Mouse (Mus musculus): ENCODE measurements around the gene Mical2. TPM values are rescaled to one million over a fixed set of nuclear protein-coding genes. Genes with fewer than 3 reads are reported as not detected.

The Mical2 gene
- total and polyA plus RNA-seq, 3 experiments = not detected

- TF ChIP-seq E2F4 (IDR thresholded peaks at IDR 0.05; ENCODE audit: borderline replicate concordance, low read depth, low read length) (no peak), RCOR1 (IDR thresholded peaks at IDR 0.05; ENCODE audit: low read depth, low read length) (no peak), ELF1 (IDR thresholded peaks at IDR 0.05; ENCODE audit: low read depth, low read length) (no peak), POLR2AphosphoS2 (IDR thresholded peaks at IDR 0.05; ENCODE audit: low read length) (no peak), MYB (IDR thresholded peaks at IDR 0.05; ENCODE audit: low read depth, low read length) (no peak), GATA1 (IDR thresholded peaks at IDR 0.05; ENCODE audit: low read depth, low read length) (no peak)
- Histone ChIP-seq H3K79me2 (ENCODE audit: control insufficient read depth, insufficient read depth, low read length, poor library complexity) (no peaks in the 10 kb centered on the region), H3K4me3 (ENCODE audit: control insufficient read depth in 1 of 2, insufficient read depth in 1 of 2, low read depth in 2 of 2, low read length in 2 of 2) (no peak overlapping the region), H3K36me3 (ENCODE audit: control insufficient read depth in 1 of 2, insufficient read depth in 2 of 2, low read length in 2 of 2) (no peaks in the 10 kb centered on the region), H3K27me3 (ENCODE audit: control insufficient read depth in 1 of 2, insufficient read depth in 2 of 2, low read length in 2 of 2) (no peaks in the 10 kb centered on the region), H3K4me1 (ENCODE audit: control insufficient read depth in 1 of 2, insufficient read depth in 2 of 2, low read length in 2 of 2) (no peaks in the 10 kb centered on the region), H3K9ac (ENCODE audit: control insufficient read depth, low read depth, low read length, poor library complexity, severe bottlenecking) (no peak overlapping the region), H3K9me3 (replicated peaks; ENCODE audit: insufficient read depth, low read length) (no peaks in the 10 kb centered on the region), H3K27ac (ENCODE audit: control insufficient read depth, low read depth, low read length) (no peak overlapping the region)
- DNase-seq (ENCODE audit: low read depth, low spot score) = no peak
Observed at GRCm38 (mm10) chr7:112352005-112352404, 126.3 kb downstream of the Mical2 start.

DNA sequence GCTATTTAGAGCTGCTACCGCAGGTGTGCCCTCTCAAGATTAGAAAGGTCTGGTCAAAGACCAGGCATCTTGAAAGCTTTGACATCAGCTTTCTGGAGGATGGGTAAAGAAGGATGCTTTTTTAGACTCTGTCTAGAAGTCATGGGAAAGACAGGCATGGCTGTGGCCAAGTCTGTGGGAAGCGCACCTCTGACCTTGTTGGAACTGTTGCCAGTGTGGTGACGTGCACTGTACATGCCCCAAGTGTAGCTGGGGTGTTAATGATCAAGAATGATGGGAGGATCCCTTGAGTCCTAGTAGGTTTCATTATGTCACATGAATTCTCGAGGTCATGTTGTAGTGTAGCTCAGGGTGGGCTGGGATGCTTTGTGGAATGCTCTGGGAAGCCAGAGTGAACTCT is 127.4 kb downstream of the Mical2 start:
- Histone ChIP-seq H3K36me3 (ENCODE audit: control insufficient read depth in 1 of 2, insufficient read depth in 2 of 2, low read length in 2 of 2) (no peaks in the 10 kb centered on the region), H3K9me3 (replicated peaks; ENCODE audit: insufficient read depth, low read length) (no peaks in the 10 kb centered on the region), H3K4me1 (ENCODE audit: control insufficient read depth in 1 of 2, insufficient read depth in 2 of 2, low read length in 2 of 2) (no peaks in the 10 kb centered on the region), H3K79me2 (ENCODE audit: control insufficient read depth, insufficient read depth, low read length, poor library complexity) (no peaks in the 10 kb centered on the region), H3K27me3 (ENCODE audit: control insufficient read depth in 1 of 2, insufficient read depth in 2 of 2, low read length in 2 of 2) (no peaks in the 10 kb centered on the region), H3K4me3 (ENCODE audit: control insufficient read depth in 1 of 2, insufficient read depth in 1 of 2, low read depth in 2 of 2, low read length in 2 of 2) (no peak overlapping the region), H3K9ac (ENCODE audit: control insufficient read depth, low read depth, low read length, poor library complexity, severe bottlenecking) (no peak overlapping the region), H3K27ac (ENCODE audit: control insufficient read depth, low read depth, low read length) (no peak overlapping the region)
- TF ChIP-seq TAL1 (IDR thresholded peaks at IDR 0.05; ENCODE audit: low read length) = no peak
- no peak for TF ChIP-seq ZMIZ1 (IDR thresholded peaks at IDR 0.05; ENCODE audit: low read depth, low read length)
- no peak for TF ChIP-seq GABPA (IDR thresholded peaks at IDR 0.05; ENCODE audit: low read depth, low read length)
- no peak for TF ChIP-seq GATA1 (IDR thresholded peaks at IDR 0.05; ENCODE audit: low read depth, low read length)
- DNase-seq (ENCODE audit: low read depth, low spot score) = no peak

DNA sequence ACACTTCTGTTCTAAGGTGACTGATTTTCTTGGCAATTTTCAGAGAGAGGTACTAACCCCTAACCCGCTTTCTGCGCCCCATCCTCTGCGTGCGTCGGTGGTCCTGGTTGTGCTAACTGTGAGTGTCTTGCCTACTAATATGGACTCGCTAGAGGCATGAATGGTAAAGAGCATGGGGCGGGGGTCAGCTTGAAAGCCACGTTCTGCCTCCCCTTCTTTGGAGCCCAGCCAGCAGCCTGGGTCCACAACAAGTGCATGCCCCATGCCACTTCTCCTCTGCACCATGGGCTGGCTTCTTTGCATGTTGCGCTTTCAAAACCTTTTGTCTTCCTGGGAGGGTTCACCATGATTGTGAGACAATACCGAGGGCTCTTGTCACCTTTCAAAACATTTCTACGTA is 128.3 kb downstream of the Mical2 start:
- DNase-seq (ENCODE audit: low read depth, low spot score) = no peak
- no peak for TF ChIP-seq MAZ (IDR thresholded peaks at IDR 0.05; ENCODE audit: low read depth, low read length)
- TF ChIP-seq ELF1 (IDR thresholded peaks at IDR 0.05; ENCODE audit: low read depth, low read length) = no peak
- TF ChIP-seq MEF2A (IDR thresholded peaks at IDR 0.05; ENCODE audit: extremely low read depth, insufficient replicate concordance, low read depth, low read length, poor library complexity, severe bottlenecking) = no peak
- no peak for TF ChIP-seq KAT2A (conservative IDR thresholded peaks at IDR 0.05; ENCODE audit: low read depth, low read length)
- TF ChIP-seq MXI1 (IDR thresholded peaks at IDR 0.05; ENCODE audit: low read depth, low read length) = no peak
- TF ChIP-seq USF1 (IDR thresholded peaks at IDR 0.05; ENCODE audit: low read depth, low read length) = no peak
- no peak for TF ChIP-seq ZKSCAN1 (IDR thresholded peaks at IDR 0.05; ENCODE audit: low read depth, low read length)
- TF ChIP-seq CHD1 (IDR thresholded peaks at IDR 0.05; ENCODE audit: low read depth, low read length) = no peak
- no peak for TF ChIP-seq UBTF (IDR thresholded peaks at IDR 0.05; ENCODE audit: borderline replicate concordance, insufficient read depth, low read depth, low read length)
- TF ChIP-seq HCFC1 (IDR thresholded peaks at IDR 0.05; ENCODE audit: low read depth, low read length) = no peak
- TF ChIP-seq ZMIZ1 (IDR thresholded peaks at IDR 0.05; ENCODE audit: low read depth, low read length) = no peak
- TF ChIP-seq JUND (IDR thresholded peaks at IDR 0.05; ENCODE audit: low read depth, low read length) = no peak
- TF ChIP-seq CTCF (IDR thresholded peaks at IDR 0.05 in 2 of 3, conservative IDR thresholded peaks at IDR 0.05 in 1 of 3; ENCODE audit: control insufficient read depth in 1 of 3, insufficient read depth in 1 of 3, low read depth in 2 of 3, low read length in 3 of 3, poor library complexity in 1 of 3, severe bottlenecking in 1 of 3) = no peak
- TF ChIP-seq GABPA (IDR thresholded peaks at IDR 0.05; ENCODE audit: low read depth, low read length) = no peak
- Histone ChIP-seq H3K9me3 (replicated peaks; ENCODE audit: insufficient read depth, low read length) (no peaks in the 10 kb centered on the region), H3K9ac (ENCODE audit: control insufficient read depth, low read depth, low read length, poor library complexity, severe bottlenecking) (no peak overlapping the region), H3K27ac (ENCODE audit: control insufficient read depth, low read depth, low read length) (no peak overlapping the region), H3K79me2 (ENCODE audit: control insufficient read depth, insufficient read depth, low read length, poor library complexity) (no peaks in the 10 kb centered on the region), H3K36me3 (ENCODE audit: control insufficient read depth in 1 of 2, insufficient read depth in 2 of 2, low read length in 2 of 2) (no peaks in the 10 kb centered on the region), H3K4me3 (ENCODE audit: control insufficient read depth in 1 of 2, insufficient read depth in 1 of 2, low read depth in 2 of 2, low read length in 2 of 2) (no peak overlapping the region), H3K4me1 (ENCODE audit: control insufficient read depth in 1 of 2, insufficient read depth in 2 of 2, low read length in 2 of 2) (no peaks in the 10 kb centered on the region), H3K27me3 (ENCODE audit: control insufficient read depth in 1 of 2, insufficient read depth in 2 of 2, low read length in 2 of 2) (no peaks in the 10 kb centered on the region)
